Mouse (Mus musculus) gastrocnemius, adult 2 months (tissue): ENCODE data around the gene Avpr1b. TPM values are rescaled to one million over a fixed set of nuclear protein-coding genes. Genes with fewer than 3 reads are reported as not detected.
"Not testable (repeated sequence)": the region's sequence is repeated elsewhere in the genome, so short reads cannot be mapped to it uniquely, and the experiment has no call there.

ENCODE experiments used
- DNase-seq: peaks from one replicate; pipeline ENCODE4 v3.0.0; 2022
- H3K27ac ChIP-seq: fragments of 200-600 bp; 2 replicates; pipeline ENCODE4 v1.8.1; 2022; ENCODE audit warnings: mild to moderate bottlenecking
- H3K4me3 ChIP-seq: fragments of 200-600 bp; 2 replicates; pipeline ENCODE4 v1.8.1; 2022; ENCODE audit warnings: mild to moderate bottlenecking, moderate library complexity
- CTCF ChIP-seq: fragments of 200-600 bp; IDR thresholded peaks from 2 replicates; pipeline ENCODE4 v1.8.1; 2022; ENCODE audit warnings: antibody characterized with exemption, mild to moderate bottlenecking, moderate library complexity
- intact Hi-C: fragments of 180-260 bp; cut with DNase I; formaldehyde crosslinking; loops from one replicate; pipeline ENCODE4 v1.15.1; 2025
- total RNA-seq, 2 experiments: library from RNA; stranded (reverse); gene quantifications; 2 replicates each; pipeline ENCODE4 v1.2.3; 2021

Avpr1b gene
- total RNA-seq, 2 experiments from 2014 or later = not detected

- intact Hi-C loops = no loop called here
- no peak for TF ChIP-seq CTCF
- no peak overlapping the region for H3K27ac ChIP-seq
- no peak overlapping the region for H3K4me3 ChIP-seq
- no peak for DNase-seq
Observed at GRCm38 (mm10) chr1:131626200-131626599, 27.2 kb downstream of the Avpr1b start.

DNA sequence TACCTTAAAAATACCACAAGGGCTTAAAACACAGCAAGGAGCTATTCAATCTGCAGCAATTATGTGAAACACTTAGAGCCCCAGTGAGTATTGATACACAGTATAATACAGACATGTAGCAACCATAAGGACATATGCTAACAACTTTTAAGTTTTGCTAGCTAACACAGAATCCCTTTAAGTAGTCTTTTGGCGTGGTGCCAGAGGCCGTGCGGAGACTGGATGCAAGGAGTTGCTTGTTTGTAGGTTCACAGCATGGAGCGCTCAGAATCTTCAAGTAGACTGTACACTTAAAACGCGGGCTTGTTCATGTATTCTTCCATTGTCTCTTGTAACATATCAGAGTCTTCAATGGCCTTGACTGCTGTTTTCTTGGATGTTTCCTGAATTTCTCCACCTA is 33.2 kb downstream of the Avpr1b start:
- H3K4me3 ChIP-seq, intact Hi-C loops, DNase-seq, H3K27ac ChIP-seq: not testable (repeated sequence)

DNA sequence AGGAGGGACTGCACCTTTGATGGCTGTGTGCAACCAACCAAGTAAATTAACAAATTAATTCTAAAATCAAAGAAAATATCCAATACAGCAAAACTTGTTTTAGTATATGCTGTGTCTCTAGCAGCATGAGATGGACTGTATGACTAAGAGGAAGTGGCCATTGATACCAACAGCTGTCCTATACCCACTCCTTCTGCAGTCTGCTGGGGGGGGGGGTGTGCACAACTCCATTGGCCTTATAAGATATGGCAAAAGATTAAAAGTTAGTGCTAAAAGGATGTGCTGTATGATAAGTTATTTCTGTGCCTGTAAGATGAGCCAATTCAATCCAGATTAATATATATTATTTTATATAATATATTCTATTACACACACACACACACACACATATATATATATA is 35.5 kb downstream of the Avpr1b start:
- H3K4me3 ChIP-seq = no peak overlapping the region
- no peak for TF ChIP-seq CTCF
- no peak overlapping the region for H3K27ac ChIP-seq
- intact Hi-C loops = no loop called here
- DNase-seq = no peak

DNA sequence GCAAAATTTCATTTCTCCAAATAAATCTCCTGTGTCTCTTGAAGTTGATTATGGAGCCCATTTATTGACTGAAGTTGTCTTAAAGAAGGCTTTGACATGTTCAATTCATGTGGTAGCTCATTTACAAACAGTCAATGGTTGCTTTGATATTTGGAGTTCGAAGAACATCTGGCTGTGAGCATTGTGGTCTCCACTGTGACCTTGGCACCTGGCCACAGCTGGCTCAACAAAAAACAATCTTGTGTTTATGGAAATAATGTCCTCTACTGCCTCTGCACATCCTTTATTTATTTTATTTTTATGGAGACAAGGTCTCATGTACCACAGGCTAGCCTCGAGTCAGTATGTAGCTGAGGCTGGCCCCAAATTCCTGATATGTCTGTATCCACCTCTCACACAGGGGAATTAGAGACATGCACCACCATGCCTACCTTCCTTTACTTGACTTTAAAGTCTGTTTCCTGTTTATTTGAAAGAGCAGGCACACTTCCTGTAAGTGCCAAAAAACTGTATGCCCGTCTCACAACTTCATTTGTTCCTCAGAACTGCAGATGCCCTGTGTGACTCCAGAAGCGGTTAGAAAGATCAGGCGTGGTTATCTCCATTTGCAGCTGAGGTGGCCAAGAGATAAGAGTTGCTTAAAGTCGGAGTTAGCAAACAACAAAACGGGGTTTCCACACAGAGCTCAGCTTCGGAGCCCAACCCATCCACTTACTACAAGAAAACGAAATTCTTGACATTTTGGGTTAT is 38.9 kb downstream of the Avpr1b start, which contains the start of gene Ctse:
TSS of gene Ctse (plus strand) at position 516 of the 750 bp plus-strand sequence.
- intact Hi-C loops = no loop called here

GRCm38 (mm10) chr1:131638541-131639421 is 39.7 kb downstream of the Avpr1b start:
- TF ChIP-seq CTCF = no peak
- no peak overlapping the region for H3K4me3 ChIP-seq
- H3K27ac ChIP-seq = no peak overlapping the region
- DNase-seq = no peak
- intact Hi-C loops = no loop called here

More for the DNA sequence above, 38.9 kb downstream of the Avpr1b start, which contains the start of gene Ctse:
- no peak for TF ChIP-seq CTCF
- DNase-seq = no peak
- Histone ChIP-seq H3K27ac (no peak within 1 kb of the TSS), H3K4me3 (no peak within 1 kb of the TSS)

- Histone ChIP-seq H3K4me3 (no peak overlapping the region), H3K27ac (no peak overlapping the region)
- DNase-seq = no peak
- TF ChIP-seq CTCF = no peak
- intact Hi-C loops = no loop called here
Observed at GRCm38 (mm10) chr1:131640062-131640461, 41.0 kb downstream of the Avpr1b start.

GRCm38 (mm10) chr1:131641565-131641964 is 42.5 kb downstream of the Avpr1b start:
- no peak for DNase-seq
- H3K4me3 ChIP-seq = no peak overlapping the region
- TF ChIP-seq CTCF = no peak
- intact Hi-C loops = no loop called here
- H3K27ac ChIP-seq = no peak overlapping the region

DNA sequence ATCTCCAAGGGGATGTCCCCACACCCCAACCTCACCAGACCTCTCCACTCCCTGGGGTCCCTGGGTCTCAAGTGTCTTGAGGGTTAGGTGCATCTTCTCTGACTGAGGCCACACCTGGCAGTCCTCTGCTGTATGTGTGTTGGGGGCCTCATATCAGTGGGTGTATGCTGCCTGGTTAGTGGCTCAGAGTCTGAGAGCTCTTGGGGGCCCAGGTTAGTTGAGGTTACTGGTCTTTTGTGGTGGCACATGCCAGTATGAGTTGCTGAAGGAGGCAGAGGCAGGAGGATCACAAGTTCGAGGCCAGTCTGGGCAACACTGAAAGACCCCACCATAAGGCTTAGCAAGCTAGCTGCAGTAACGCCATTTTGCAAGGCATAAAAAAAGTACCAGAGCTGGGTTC is 43.2 kb downstream of the Avpr1b start:
- no peak overlapping the region for H3K27ac ChIP-seq
- intact Hi-C loops = no loop called here
- no peak overlapping the region for H3K4me3 ChIP-seq
- no peak for TF ChIP-seq CTCF
- DNase-seq = no peak

DNA sequence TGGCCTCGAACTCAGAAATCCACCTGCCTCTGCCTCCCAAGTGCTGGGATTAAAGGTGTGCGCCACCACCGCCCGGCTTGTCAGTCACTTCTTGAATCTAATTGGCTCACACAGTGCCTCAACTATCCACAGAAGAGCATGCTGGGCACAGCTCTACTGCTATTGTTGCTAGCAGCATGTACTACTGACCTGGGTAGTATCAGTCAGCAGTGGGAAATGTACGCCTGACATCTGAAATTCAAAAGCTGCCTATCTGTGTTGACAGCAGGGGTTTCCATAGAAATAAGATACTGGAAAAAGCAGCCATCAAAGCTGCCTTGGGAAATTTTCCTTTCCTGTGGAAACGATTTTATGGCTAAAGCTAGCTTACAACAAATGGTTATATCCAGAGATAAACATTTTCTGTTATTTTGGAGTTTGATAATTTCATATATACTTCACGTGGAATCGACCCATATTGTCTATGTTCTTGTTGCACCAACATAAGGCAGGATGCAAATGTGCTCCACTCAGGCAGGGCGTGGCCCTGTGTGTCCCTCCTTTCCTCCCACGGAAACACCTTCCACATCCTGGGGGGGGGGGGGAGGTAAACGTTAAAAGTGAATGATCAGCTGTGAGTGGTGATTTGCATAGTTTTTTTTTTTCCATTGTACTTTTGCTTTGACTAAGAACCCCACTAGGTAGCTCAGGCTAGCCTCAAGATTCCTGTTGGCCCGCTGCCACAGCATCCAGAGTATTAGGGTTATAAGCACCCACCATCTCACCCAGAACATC is 53.8 kb downstream of the Avpr1b start:
- DNase-seq = no peak
- intact Hi-C loops = no loop called here
- H3K27ac ChIP-seq = no peak overlapping the region
- TF ChIP-seq CTCF = no peak
- H3K4me3 ChIP-seq = no peak overlapping the region

DNA sequence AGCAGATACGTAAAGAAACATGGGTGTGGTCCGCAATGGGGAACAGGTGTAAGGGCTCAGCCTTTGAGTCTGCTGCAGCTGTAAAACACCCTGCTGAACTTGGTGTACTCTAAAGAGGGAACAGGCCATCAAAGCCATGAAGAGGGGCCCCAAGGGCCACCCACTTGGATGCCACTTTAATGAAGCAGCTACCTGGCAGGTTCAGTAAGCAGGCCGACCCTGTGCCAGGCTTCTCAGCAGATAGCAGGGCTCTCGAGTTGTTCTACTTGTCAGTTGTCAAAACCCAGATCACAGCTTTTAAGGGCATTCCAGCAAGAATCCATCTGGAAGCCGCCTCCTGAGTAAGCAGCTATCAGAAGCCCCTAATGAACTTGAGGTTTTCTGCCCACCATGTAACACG is 56.6 kb downstream of the Avpr1b start:
- no peak for TF ChIP-seq CTCF
- Histone ChIP-seq H3K4me3 (no peak overlapping the region), H3K27ac (no peak overlapping the region)
- no peak for DNase-seq
- intact Hi-C loops = loop anchor here (5.0 kb wide), 1 partner anchor 43 kb away; no protein-coding TSS in a partner anchor

- peak; percentile 96 for TF ChIP-seq CTCF
- peak overlapping the region; percentile 26; the same call in 1 of the 2 replicates for H3K4me3 ChIP-seq
- intact Hi-C loops = loop anchor here (5.0 kb wide), 1 partner anchor 46 kb away; no protein-coding TSS in a partner anchor
- peak overlapping the region; percentile 20; the same call in 1 of the 2 replicates for H3K27ac ChIP-seq
- peak; percentile 93 for DNase-seq
Observed at GRCm38 (mm10) chr1:131657945-131658354, 58.9 kb downstream of the Avpr1b start.

- no peak for TF ChIP-seq CTCF
- intact Hi-C loops = loop anchor here (5.0 kb wide), 1 partner anchor 47 kb away; no protein-coding TSS in a partner anchor
- H3K27ac ChIP-seq = no peak overlapping the region
- no peak for DNase-seq
- no peak overlapping the region for H3K4me3 ChIP-seq
Observed at GRCm38 (mm10) chr1:131659512-131660085, 60.6 kb downstream of the Avpr1b start.
